Mouse (Mus musculus): ENCODE measurements around the gene Kctd13.

DNA sequence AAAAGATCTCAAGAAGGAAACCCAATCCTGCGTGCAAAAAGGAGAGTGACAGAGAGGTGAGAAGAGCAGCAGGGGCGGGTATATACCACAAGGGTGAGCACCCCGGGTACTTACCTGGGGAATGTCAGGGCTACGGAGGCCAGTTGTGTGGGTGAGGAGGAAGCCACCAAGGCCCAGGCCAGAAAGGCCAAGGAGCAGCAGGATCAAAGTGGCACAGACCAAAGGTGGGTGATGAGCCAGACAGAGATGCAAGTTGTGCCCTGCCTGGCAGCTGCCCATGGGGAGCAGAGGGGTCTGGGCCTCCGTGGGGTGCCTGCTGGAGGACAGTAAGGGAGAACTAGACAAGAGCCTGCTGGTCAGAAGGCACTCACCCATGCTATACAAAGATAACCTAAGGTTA lies 31.8 kb upstream of the Kctd13 start:
- no peak for TF ChIP-seq POLR2A (IDR thresholded peaks at IDR 0.05; ENCODE audit: low read depth, low read length)
- TF ChIP-seq CTCF (IDR thresholded peaks at IDR 0.05; ENCODE audit: extremely low read depth, insufficient read length, insufficient replicate concordance, low read depth, low read length): no peak

All from small intestine, adult 2 months (tissue).